Mouse (Mus musculus): Measurements from ENCODE around the gene Isca2.

GRCm38 (mm10) chr12:84811510-84811909, 38.5 kb downstream of the Isca2 start:
- TF ChIP-seq FLI1 (IDR thresholded peaks at IDR 0.05; ENCODE audit: low read length) = no peak
- no peak for TF ChIP-seq GATA1 (IDR thresholded peaks at IDR 0.05; ENCODE audit: borderline replicate concordance, low read length)
